Mouse (Mus musculus) MN1 (cell line): ENCODE results near the gene Farsa.
A peak's percentile ranks its signal among the peaks of the same experiment; 100 is the strongest.
"Not testable (repeated sequence)": the region's sequence is repeated elsewhere in the genome, so short reads cannot be mapped to it uniquely, and the experiment has no call there.

Experiments
- DNase-seq: peaks from one replicate; pipeline ENCODE4 v3.0.0-alpha.2; 2016; ENCODE audit warnings: low spot score

The Farsa gene

DNA sequence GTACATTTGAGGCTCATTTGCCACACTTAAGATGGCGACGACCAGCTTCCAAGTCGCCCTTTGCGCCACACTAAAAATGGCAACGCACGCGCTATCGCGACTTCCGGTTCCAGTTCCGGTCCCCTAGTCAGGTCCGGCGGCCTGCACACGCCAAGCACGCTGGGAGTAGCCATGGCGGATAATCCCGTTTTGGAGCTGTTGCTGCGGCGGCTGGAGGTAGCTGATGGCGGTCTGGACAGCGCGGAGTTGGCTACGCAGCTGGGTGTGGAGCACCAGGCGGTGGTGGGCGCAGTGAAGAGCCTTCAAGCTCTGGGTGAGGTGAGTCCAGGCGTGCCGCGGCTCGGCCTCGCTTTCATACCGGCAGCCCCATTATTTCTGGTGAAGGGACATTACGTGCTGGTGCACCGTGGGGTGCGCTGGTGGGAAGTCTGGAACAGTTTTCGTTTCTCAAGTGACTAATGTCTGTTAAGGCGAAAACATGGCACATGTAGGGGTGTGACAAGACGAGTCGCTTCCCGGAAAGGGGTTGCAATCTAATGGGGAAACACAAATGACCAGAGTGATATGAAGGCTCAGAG is at the start of gene Farsa:
TSS of gene Farsa (plus strand) at position 126 of the 578 bp plus-strand sequence.
- peak; percentile 97 for DNase-seq

GRCm38 (mm10) chr8:84809109-84809940 is 47.5 kb upstream of the Farsa start:
- no peak for DNase-seq

- no peak for DNase-seq
These were observed 46.9 kb upstream of the Farsa start for GRCm38 (mm10) chr8:84809941-84810280.

GRCm38 (mm10) chr8:84810896-84811295 is 45.9 kb upstream of the Farsa start:
- DNase-seq = peak; percentile 94

DNA sequence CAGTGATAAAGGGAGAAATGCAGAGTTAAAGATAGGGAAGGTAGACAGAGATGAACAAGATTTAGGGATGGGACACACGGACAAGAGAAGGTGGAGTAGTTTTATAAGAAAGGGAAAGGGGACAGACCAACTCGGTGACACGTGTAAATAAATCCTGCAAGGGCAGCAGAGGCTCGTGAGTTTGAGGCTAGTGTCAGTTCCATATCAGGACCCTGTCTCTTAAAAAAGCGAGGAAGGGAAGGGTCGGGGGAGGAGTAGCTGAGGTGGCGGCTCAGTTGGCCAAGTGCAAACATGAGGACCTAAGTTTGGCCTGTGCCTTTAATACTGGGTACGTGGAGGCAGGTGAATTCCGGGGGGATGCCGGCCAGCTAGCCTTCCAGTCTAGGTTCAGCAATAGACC is 45.5 kb upstream of the Farsa start:
- no peak for DNase-seq

GRCm38 (mm10) chr8:84813059-84813458 is 43.7 kb upstream of the Farsa start:
- DNase-seq = peak; percentile 86

DNA sequence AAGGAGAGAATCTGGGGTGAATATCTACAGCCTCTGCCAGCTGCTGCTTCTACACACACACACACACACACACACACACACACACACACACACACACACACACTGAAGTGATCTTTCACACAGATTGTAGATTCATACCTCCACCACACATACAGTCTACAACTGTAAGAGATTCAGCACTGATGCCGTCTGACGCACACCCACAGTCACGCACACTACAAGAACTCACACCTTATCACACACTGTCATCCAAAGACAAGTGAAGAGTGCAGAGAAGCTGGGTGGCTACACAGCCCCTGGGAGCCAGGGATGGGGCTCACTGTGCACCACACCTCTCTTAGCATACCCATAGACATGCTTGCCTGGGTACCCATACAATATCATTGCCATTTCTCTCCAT is 43.0 kb upstream of the Farsa start:
- DNase-seq = no peak

- no peak for DNase-seq
These were observed 42.6 kb upstream of the Farsa start for GRCm38 (mm10) chr8:84814240-84814554.

DNA sequence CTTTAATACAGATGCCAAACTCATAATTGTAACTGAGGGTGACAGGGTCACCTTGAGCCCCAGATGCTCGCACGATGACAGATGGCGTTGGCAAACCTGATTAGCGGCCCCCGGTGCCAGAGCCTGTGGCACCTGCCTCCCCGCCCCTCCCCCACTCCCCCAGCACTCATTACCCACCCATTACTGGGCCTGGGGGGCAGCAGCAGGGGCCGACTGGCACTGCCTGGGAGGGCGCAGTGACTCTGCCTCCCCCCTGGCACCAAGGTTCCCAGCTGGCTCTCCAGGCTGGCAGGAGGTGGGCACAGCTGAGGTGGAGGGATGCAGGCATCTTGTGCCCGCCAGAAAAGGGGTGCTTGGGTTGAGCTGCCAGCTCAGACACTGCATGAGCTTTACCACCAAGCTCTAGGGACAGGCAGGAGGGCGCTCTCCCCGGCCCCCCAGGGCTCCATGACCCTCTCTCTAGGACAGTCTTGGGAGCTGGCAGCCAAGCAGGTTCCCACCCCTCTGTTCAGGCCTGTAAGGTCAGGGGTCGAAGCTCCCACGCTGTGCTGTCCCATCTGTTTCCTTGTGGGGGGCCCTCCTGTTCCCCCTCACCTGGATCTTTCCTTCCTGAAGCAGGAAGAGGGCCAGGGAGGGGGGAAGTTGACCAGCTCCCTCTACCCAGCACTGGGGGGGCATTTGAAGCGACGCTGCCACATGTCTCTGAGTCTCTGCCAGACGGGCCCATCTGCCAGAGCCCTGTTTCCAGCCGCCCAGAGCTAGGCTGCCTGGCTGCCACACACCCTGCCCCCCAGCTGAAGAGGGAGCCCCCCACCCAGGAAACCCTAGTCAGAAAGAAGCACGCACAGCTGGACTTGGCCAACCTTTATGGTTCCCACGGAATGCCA is 42.0 kb upstream of the Farsa start:
- DNase-seq = peak; percentile 80

GRCm38 (mm10) chr8:84815547-84815946 is 41.2 kb upstream of the Farsa start:
- DNase-seq = peak; percentile 97

- DNase-seq = no peak
These were observed 40.7 kb upstream of the Farsa start for GRCm38 (mm10) chr8:84816117-84816516.

- no peak for DNase-seq
These were observed 34.1 kb upstream of the Farsa start, which contains the start of gene Dand5 for GRCm38 (mm10) chr8:84822723-84823122. Gene Dand5, minus strand, starts transcription at chr8:84822823.

- DNase-seq = peak; percentile 90
These were observed 33.1 kb upstream of the Farsa start for GRCm38 (mm10) chr8:84823653-84824052.

DNA sequence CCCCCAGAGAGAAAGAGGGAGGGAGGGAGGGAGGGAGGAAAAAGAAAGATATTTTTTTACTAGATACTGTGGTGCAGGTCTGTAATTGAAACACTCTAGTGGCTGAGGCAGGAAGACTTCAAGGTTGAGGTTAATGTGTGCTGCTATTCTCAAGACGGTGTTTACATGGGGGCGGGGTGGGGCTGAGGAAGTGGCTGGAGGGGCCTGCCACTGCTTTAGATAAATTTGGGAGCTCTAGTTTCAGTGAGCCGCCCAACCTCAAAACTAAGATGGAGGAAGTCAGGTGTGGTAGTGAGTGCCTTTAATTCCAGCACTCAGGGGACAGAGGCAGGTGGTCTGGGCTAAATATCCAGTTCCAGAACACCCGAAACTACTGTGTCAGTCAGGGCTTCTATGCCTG is 31.2 kb upstream of the Farsa start:
- DNase-seq = no peak

- DNase-seq = not testable (repeated sequence)
These were observed 30.3 kb upstream of the Farsa start for GRCm38 (mm10) chr8:84826518-84826917.

- DNase-seq = peak; percentile 92
These were observed 25.3 kb upstream of the Farsa start, which contains the start of gene Gadd45gip1 for GRCm38 (mm10) chr8:84831490-84831889. Gene Gadd45gip1, plus strand, starts transcription at chr8:84831522.

DNA sequence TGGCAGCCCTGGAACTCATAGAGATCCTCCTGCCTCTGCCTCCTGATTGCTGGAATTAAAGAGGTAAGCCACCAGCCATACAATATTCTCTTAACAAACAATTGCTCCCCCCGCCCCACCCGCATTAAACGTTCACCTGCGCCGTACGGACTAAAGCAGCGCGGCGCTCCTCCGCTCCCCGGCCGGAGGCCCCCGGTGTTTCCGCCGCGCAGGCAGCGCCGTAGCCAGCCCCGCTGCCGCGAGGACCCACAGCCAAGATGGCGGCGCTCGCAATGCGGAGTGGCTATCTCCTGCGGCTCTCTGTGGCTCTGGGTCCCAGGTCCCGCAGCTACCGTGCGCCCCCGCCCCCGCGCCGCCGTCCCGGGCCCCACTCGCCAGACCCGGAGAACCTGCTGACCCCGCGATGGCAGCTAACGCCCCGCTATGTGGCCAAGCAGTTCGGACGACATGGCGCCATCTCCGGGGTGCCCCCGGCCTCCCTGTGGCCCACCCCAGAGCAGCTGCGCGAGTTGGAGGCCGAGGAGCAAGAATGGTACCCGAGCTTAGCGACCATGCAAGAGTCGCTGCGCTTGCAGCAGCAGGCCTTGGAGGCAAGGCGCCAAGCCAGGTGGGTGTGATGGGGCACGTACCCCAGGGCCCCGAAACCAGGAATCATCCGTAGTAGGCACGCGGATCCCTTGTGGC is 24.6 kb upstream of the Farsa start:
- DNase-seq = peak; percentile 86

- no peak for DNase-seq
These were observed 23.7 kb upstream of the Farsa start for GRCm38 (mm10) chr8:84832759-84833742.

DNA sequence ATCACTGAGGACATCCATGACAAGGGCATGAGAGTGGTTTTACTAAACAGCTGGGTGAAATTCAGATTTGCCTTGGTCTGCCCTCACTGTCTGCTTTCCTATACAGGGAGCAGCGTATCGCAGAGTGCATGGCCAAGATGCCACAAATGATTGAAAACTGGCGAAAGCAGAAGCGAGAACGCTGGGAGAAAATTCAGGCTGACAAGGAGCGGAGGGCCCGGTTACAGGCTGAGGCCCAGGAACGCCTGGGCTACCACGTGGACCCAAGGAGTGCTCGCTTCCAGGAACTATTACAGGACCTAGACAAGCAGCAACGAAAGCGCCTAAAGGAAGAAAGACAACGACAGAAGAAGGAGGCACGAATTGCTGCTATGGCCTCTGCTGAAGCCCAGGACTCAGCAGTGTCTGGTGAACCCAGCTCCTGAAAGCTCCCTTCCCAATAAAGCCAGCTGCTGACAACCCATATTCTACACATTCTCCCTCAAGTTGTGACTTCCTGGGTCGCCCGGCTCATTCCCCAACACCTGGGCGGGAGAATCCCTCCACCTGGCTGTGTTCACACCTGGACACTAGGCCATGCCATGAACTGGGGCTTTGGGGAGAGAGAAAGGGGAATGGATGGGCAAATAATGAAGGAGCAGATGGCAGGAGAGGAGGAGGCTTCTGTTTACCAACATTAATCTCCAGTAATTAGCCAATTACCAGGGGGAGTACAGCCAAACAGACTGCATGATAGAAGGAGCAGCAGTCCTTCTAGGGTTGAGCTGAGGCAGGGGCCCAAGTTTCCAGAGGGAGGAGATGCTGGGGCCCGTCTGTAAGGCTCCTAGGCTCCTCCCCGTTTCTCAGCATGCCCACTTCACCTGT is 22.6 kb upstream of the Farsa start:
- no peak for DNase-seq
